Mouse (Mus musculus) myocyte (in vitro differentiated cells): ENCODE measurements at regions not wholly inside any gene's neighbourhood (a gene's known extent, or its start where the extent isn't known, plus 50 kb on each side); places are given as distances from the start of the nearest gene placed in this dataset.
A peak's percentile ranks its signal among the peaks of the same experiment; 100 is the strongest.
"Not testable (repeated sequence)": the region's sequence is repeated elsewhere in the genome, so short reads cannot be mapped to it uniquely, and the experiment has no call there.

Source experiments
- H3K27me3 ChIP-seq: one replicate; pipeline ENCODE4 v1.6.1; 2011; ENCODE audit not compliant: control insufficient read depth, insufficient read depth, insufficient read length
- H3K36me3 ChIP-seq: one replicate; pipeline ENCODE4 v1.6.1; 2011; ENCODE audit not compliant: control insufficient read depth, insufficient read depth
- H3K4me2 ChIP-seq: one replicate; pipeline ENCODE4 v1.6.1; 2011; ENCODE audit warnings: low read depth, control low read depth
- H3K4me3 ChIP-seq: one replicate; pipeline ENCODE4 v1.5.1; 2011; ENCODE audit warnings: mild to moderate bottlenecking, control low read depth, moderate library complexity
- H3K79me2 ChIP-seq: one replicate; pipeline ENCODE4 v1.6.1; 2011; ENCODE audit not compliant: control insufficient read depth, insufficient read depth
- H3ac ChIP-seq: one replicate; pipeline ENCODE4 v1.6.1; 2011; ENCODE audit not compliant: control insufficient read depth, insufficient read length
- CEBPB ChIP-seq: IDR thresholded peaks from 2 replicates; pipeline ENCODE4 v1.6.1; 2011; ENCODE audit warnings: mild to moderate bottlenecking, moderate library complexity; ENCODE audit not compliant: poor library complexity, insufficient read depth, severe bottlenecking
- E2F4 ChIP-seq: IDR thresholded peaks from one replicate; pipeline ENCODE4 v1.6.1; 2011; ENCODE audit warnings: mild to moderate bottlenecking, control low read depth, moderate library complexity; ENCODE audit not compliant: insufficient read depth
- MAX ChIP-seq: IDR thresholded peaks from one replicate; pipeline ENCODE4 v1.6.1; 2011; ENCODE audit warnings: low read depth, mild to moderate bottlenecking, control low read depth
- MYOD1 ChIP-seq, 3 experiments: IDR thresholded peaks; one replicate each; pipeline ENCODE4 v1.6.1; 2011; ENCODE audit warnings: control low read depth in 2 of 3, low read depth in 2 of 3, mild to moderate bottlenecking in 2 of 3, moderate library complexity in 1 of 3; ENCODE audit not compliant: insufficient read length in 2 of 3, control insufficient read depth in 1 of 3
- MYOG ChIP-seq, 3 experiments: IDR thresholded peaks; one replicate each; pipeline ENCODE4 v1.6.1; 2011; ENCODE audit warnings: control low read depth in 2 of 3, low read depth in 2 of 3, mild to moderate bottlenecking in 2 of 3; ENCODE audit not compliant: insufficient read length in 2 of 3, control insufficient read depth in 1 of 3, insufficient read depth in 1 of 3
- POLR2A ChIP-seq: IDR thresholded peaks from one replicate; pipeline ENCODE4 v1.6.1; 2011; ENCODE audit warnings: low read depth, mild to moderate bottlenecking, control low read depth, moderate library complexity; ENCODE audit not compliant: insufficient read length
- POLR2AphosphoS2 ChIP-seq: IDR thresholded peaks from one replicate; pipeline ENCODE4 v1.6.1; 2011; ENCODE audit warnings: low read depth, control low read depth; ENCODE audit not compliant: insufficient read length
- REST ChIP-seq: IDR thresholded peaks from one replicate; pipeline ENCODE4 v1.6.1; 2011; ENCODE audit warnings: mild to moderate bottlenecking, control low read depth, moderate library complexity; ENCODE audit not compliant: insufficient read depth, insufficient read length
- SRF ChIP-seq: IDR thresholded peaks from one replicate; pipeline ENCODE4 v1.6.1; 2011; ENCODE audit warnings: low read depth; ENCODE audit not compliant: control insufficient read depth, insufficient read length
- TCF12 ChIP-seq: IDR thresholded peaks from one replicate; pipeline ENCODE4 v1.6.1; 2011; ENCODE audit warnings: mild to moderate bottlenecking, control low read depth; ENCODE audit not compliant: poor library complexity, insufficient read depth, severe bottlenecking
- TCF3 ChIP-seq: IDR thresholded peaks from one replicate; pipeline ENCODE4 v1.6.1; 2011; ENCODE audit warnings: low read depth, control low read depth; ENCODE audit not compliant: insufficient read length
- USF1 ChIP-seq: IDR thresholded peaks from one replicate; pipeline ENCODE4 v1.6.1; 2011; ENCODE audit warnings: low read depth, mild to moderate bottlenecking, control low read depth, moderate library complexity

- H3K36me3 ChIP-seq, result no peaks in the 10 kb centered on the region
- TF ChIP-seq MYOD1 (IDR thresholded peaks at IDR 0.05; ENCODE audit: control insufficient read depth in 1 of 3, insufficient read length in 2 of 3, low read depth in 2 of 3) (no peak), MAX (no peak)
- no peak overlapping the region for H3K4me2 ChIP-seq
- no peak overlapping the region for H3K4me3 ChIP-seq
- H3K79me2 ChIP-seq, result no peaks in the 10 kb centered on the region
- H3ac ChIP-seq, result no peak overlapping the region
- no peaks in the 10 kb centered on the region for H3K27me3 ChIP-seq
Observed at GRCm38 (mm10) chr6:68852286-68852685, 1316.7 kb upstream of the Tacstd2 start.

- Histone ChIP-seq H3K4me3 (no peak overlapping the region), H3ac (no peak overlapping the region), H3K4me2 (no peak overlapping the region), H3K79me2 (no peaks in the 10 kb centered on the region), H3K27me3 (no peaks in the 10 kb centered on the region), H3K36me3 (no peaks in the 10 kb centered on the region)
- TF ChIP-seq MYOG (IDR thresholded peaks at IDR 0.05; ENCODE audit: control insufficient read depth in 1 of 3, insufficient read depth in 1 of 3, insufficient read length in 2 of 3, low read depth in 2 of 3) (no peak), MAX (no peak), TCF12 (no peak), E2F4 (no peak), POLR2A (no peak), CEBPB (no peak), USF1 (no peak), SRF (no peak), POLR2AphosphoS2 (no peak), MYOD1 (IDR thresholded peaks at IDR 0.05; ENCODE audit: control insufficient read depth in 1 of 3, insufficient read length in 2 of 3, low read depth in 2 of 3) (no peak), TCF3 (no peak), REST (no peak)
Observed at GRCm38 (mm10) chr6:68835186-68835585, 1299.6 kb upstream of the Tacstd2 start.

GRCm38 (mm10) chr6:68834633-68835032 lies 1299.0 kb upstream of the Tacstd2 start:
- H3ac ChIP-seq, result no peak overlapping the region
- H3K27me3 ChIP-seq, result no peaks in the 10 kb centered on the region
- no peak overlapping the region for H3K4me2 ChIP-seq
- H3K36me3 ChIP-seq, result no peaks in the 10 kb centered on the region
- TF ChIP-seq MAX (no peak), POLR2AphosphoS2 (no peak), TCF3 (no peak), TCF12 (no peak), POLR2A (no peak), E2F4 (no peak)
- H3K4me3 ChIP-seq, result no peak overlapping the region
- no peaks in the 10 kb centered on the region for H3K79me2 ChIP-seq

- H3ac ChIP-seq, H3K4me3 ChIP-seq, H3K4me2 ChIP-seq, H3K36me3 ChIP-seq, H3K79me2 ChIP-seq, H3K27me3 ChIP-seq: not testable (repeated sequence)
Observed at GRCm38 (mm10) chr6:68828460-68828859, 1292.9 kb upstream of the Tacstd2 start.

- Histone ChIP-seq H3K4me3 (no peak overlapping the region), H3K4me2 (no peak overlapping the region), H3K36me3 (no peaks in the 10 kb centered on the region), H3K79me2 (no peaks in the 10 kb centered on the region), H3K27me3 (no peaks in the 10 kb centered on the region), H3ac (no peak overlapping the region)
- TF ChIP-seq POLR2A (no peak), MAX (no peak), USF1 (no peak), POLR2AphosphoS2 (no peak), REST (no peak), TCF3 (no peak), MYOD1 (IDR thresholded peaks at IDR 0.05; ENCODE audit: control insufficient read depth in 1 of 3, insufficient read length in 2 of 3, low read depth in 2 of 3) (no peak), TCF12 (no peak), MYOG (IDR thresholded peaks at IDR 0.05; ENCODE audit: control insufficient read depth in 1 of 3, insufficient read depth in 1 of 3, insufficient read length in 2 of 3, low read depth in 2 of 3) (no peak), CEBPB (no peak), SRF (no peak)
Observed at GRCm38 (mm10) chr6:68813346-68813745, 1277.8 kb upstream of the Tacstd2 start.

GRCm38 (mm10) chr6:68799205-68799604 lies 1263.6 kb upstream of the Tacstd2 start:
- H3K4me3 ChIP-seq, H3K79me2 ChIP-seq, H3ac ChIP-seq, H3K36me3 ChIP-seq, H3K4me2 ChIP-seq, H3K27me3 ChIP-seq: not testable (repeated sequence)
- peak; percentile 61 for TF ChIP-seq REST
